ENCODE assay signal across 8 mouse cellular contexts in the genomic region with DNA sequence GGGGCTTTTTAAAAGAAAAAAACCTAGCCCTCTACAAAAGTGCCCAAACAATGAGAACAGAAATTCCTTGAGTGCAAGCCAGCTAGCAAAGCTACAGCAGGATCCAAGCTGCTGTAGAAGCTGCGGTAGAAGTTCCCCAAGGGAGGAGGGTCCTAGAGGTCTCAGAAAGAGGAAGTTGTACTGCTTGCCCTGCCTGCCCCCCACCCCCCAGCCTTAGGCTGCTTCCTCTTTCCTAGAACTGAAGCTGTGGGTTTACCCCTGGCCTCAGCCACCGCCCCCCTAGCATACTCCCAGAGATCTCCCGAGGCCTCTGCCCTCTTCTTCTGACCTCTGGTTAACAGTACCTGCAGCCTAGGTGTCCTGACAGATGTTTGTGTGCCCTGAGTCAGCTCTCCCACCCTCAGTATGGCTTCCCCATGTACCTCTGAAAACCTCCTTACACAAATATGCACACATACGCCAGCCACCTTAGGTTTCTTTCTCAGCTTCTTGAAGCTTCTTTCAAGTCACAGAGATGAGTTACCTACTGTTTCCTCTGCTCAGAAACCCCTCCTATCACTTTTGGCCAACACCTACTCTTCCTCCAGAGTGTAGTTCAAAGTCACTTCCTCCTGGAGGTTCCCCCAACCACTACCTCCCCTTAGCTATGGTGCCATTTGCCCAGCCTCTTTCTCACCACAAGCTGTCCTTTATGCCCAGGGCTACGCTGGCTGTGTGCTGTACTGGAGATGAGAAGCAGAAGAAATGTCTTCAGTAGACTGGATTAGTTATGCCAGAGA. TPM values are rescaled to one million over a fixed set of nuclear protein-coding genes. Genes with fewer than 3 reads are reported as not detected.
DNase-seq lines count a peak whose midpoint lies in the region.

No protein-coding gene starts in this region.

- peak; percentile 27 for DNase-seq in adrenal gland, postnatal 10 days
- no peak for DNase-seq in adrenal gland, adult 18-20 months (ENCODE audit: low spot score in 2 of 2)
- peak; percentile 77 for DNase-seq in T-cell, adult 2 months (ENCODE audit: low spot score)
- DNase-seq in kidney, postnatal 10 days = peak; percentile 73
- peak; percentile 79 to 80 for DNase-seq in lung, postnatal 4 days
- peak; percentile 76 for DNase-seq in thymus, postnatal 4 days
- no peak for DNase-seq in right cerebral cortex, postnatal 25 days
- no peak for DNase-seq in testis, postnatal 10 days (ENCODE audit: low spot score)

RNA-seq across cellular contexts. Expression of a gene that starts 7.3 kb away (rescaled TPM):
- 1 to 10 TPM; 2.8 to 6.7 TPM for total RNA-seq in adrenal gland, postnatal 10 days (2021)
- 1 to 10 TPM; 2.1 to 3.5 TPM for total RNA-seq in adrenal gland, adult 18-20 months (2021)

Comparison
In these comparisons a context has a peak if more than half of its experiments do, and no peak if none do; other contexts are left out.
1. DNase-seq: peak in adrenal gland, postnatal 10 days (single experiment), T-cell, adult 2 months (single experiment), kidney, postnatal 10 days (single experiment), lung, postnatal 4 days (2 of 2) and thymus, postnatal 4 days (single experiment); none in adrenal gland, adult 18-20 months (0 of 2), right cerebral cortex, postnatal 25 days (single experiment) and testis, postnatal 10 days (single experiment).